Mouse (Mus musculus) gastrocnemius, postnatal 10 days (tissue): Measurements from ENCODE around the gene Sept8. TPM values are rescaled to one million over a fixed set of nuclear protein-coding genes. Genes with fewer than 3 reads are reported as not detected.

Source experiments
- DNase-seq: peaks from one replicate; pipeline ENCODE4 v3.0.0; 2021; ENCODE audit warnings: mixed read lengths
- total RNA-seq, 2 experiments: library from RNA; stranded (reverse); gene quantifications; 2 replicates each; pipeline ENCODE4 v1.2.3; 2021

Sept8 gene
- total RNA-seq, 2 experiments from 2014 or later, result 40.5 to 49.4 TPM

DNA sequence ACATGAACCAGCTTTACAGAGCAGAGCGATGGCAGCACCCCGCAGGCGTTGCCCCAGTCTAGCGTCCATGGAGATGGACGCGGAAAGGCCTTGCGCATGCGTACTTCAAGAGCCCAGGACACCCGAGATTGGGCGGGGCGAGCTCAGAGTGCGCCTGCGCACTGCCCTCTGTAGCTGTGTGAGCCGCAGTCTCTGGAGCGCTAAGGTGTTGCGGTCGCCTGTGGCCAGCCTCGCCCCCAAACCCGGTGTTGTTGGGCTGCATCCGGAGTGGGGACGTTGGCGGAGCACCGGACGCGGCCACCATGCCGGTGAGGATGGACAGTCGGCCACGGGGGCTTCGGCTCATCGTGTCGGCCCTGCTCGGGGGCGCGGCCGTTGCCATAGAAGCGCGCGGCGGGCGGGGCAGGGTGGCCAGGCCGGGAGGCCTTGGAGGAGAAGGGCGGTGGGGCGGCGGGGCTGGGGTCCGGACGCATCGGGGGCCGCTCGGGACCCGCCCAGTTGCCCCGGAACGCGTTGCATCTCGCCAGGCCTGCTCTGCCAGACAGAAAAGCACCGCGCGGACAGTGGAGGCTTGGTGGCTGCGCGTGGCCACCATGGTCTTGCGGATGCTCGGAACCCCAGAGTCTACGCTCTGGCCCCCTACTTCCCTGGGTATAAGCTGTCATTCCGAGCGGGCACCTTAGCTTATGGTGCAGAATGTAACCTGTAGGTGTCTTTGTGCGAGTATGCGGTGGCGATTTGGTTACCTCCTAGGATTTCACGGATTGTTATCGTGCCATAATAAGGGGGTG lies 48.4 kb downstream of the Sept8 start, which contains the start of gene Kif3a:
Gene Kif3a, plus strand, starts transcription at position 156 of the 791 bp plus-strand sequence.
- peak; percentile 94 for DNase-seq

DNA sequence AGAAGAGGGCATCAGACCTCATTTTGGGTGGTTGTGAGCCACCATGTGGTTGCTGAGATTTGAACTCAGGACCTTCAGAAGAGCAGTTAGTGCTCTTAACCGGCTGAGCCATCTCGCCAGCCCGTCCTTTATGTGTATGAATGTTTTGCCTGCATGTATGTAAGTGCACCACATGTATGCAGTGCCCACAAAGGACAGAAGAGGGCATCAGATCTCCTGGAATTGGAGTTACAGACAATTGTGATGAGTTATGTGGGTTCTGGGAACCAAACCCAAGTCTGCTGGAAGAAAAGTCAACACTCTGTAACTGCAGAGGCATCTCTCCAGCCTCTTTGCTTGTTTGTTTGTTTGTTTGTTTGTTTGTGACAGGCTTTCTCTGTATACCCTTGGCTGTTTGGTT lies 61.5 kb downstream of the Sept8 start:
- DNase-seq, result no peak

DNA sequence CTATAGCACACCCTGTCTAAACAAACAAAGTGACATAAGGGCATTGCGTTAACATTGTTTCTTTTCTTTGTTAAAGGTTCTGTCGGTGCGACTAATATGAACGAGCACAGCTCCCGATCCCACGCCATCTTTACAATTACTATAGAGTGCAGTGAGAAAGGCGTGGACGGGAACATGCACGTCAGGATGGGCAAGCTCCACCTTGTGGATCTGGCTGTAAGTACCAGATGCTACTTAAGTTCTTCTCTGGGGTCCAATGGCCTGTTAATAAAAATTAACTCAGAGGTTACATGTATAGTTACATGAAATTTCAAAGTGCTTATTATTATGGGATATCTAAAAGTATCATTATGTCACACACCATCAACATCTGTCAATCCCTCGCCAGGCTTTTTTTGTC lies 64.1 kb downstream of the Sept8 start:
- DNase-seq, result no peak

DNA sequence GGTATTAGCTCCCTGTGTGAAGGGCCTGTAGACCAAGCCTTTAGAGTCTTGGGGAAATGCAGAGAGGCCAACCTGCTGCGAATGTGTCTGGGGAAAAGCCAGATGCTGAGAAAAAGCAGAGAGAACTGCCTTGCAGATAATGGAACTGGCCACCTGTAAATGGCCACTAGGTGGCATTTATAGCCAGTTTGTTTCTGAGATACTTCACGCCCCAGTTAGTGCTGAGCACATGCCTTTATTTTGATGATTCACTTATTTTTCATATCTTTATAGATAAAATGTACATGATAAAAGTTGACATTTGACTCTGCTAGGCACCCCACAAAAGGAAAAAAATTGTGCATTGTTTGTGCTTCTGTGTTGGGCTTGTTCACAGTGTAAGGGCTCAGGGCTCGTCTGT lies 65.8 kb downstream of the Sept8 start:
- DNase-seq, result no peak

DNA sequence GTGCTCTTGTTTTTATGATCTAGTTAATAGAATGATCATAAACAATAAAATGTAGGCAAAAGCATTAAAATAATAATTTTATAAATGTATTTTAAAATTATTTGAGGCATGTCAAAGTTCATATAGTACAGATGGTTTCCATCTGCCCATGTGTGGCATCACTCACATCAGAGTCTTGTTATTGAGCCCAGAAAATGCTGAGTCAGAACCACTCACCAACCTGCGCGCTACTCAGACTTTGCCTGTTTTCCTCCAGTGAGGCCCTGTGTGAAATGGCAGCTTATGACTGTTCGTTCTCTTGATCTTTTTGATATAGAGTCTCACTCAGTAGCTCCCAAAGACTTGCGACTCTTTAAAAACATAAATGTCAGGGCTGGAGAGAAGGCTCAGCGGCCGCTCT lies 66.5 kb downstream of the Sept8 start:
- no peak for DNase-seq

DNA sequence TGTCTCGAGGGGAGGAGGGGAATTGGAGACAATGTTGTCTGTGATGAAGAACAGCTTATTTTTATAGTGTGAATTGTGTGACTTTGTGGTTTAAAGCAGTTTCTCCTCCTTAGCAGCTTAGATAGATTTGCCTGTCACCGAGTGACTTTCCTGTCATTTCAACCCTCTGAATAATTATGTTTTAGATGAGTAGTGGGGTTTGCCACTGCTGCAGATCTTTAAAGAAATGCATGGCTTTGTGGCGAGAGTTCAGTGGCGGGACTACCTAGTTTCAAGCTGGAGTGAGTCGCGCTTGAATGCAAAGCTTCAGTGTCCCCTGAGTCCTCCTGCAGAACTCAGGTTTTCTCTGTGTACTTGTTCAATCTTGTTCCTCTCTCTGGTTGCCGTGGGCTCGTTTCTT lies 69.2 kb downstream of the Sept8 start:
- no peak for DNase-seq

DNA sequence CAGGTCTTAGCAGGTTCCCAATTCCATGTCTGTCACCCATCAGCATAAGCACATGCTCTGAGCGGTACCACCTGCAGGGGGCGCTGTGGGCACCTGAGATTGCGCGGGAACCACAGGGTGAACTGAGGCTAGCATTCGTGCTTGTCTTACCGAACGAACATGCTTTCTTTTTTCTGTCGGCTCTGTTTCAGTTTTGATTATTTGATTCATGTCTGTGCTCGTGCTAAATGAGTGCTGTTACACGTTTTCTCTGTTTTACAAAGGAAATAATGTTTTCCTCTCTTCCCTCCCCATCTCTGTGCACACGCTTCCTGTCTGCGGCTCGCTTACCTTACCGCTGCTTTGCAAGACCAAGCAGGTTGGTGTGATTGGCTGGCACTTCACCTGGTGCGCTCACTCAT lies 71.3 kb downstream of the Sept8 start:
- DNase-seq, result peak; percentile 40

DNA sequence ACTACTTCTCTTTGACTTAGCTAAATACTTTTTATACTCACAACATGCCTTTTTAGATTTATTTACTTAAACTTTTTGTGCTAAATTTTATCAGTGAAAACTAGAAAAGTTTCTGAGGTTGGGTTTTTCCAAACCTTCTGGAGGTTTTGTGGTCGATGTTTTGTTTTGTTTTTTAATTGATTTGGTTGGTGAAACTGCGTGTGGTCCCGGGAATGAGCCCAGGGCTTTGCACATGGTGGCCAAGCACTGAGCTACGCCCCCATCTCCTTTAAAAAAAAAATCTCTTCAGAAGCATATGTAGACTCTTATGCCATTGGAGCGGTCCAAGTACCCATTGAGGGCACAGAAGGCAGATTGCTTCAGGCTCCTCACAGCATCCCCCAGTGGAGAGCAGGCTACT lies 72.1 kb downstream of the Sept8 start:
- DNase-seq, result no peak

Other genes with a start within 250 kb of the Sept8 start
- 100 to 1,000 TPM; 115 to 122 TPM for gene Hspa4, start 218.8 kb upstream of the Sept8 start, total RNA-seq
- gene Zcchc10, start 194.6 kb upstream of the Sept8 start, total RNA-seq, result 1 to 10 TPM; 9.4 to 10.0 TPM
- 100 to 1,000 TPM; 114 to 129 TPM for gene Aff4, start 168.4 kb upstream of the Sept8 start, total RNA-seq
- not detected for gene Leap2, start 96.1 kb upstream of the Sept8 start, total RNA-seq
- gene Uqcrq, start 88.4 kb upstream of the Sept8 start, total RNA-seq, result 100 to 1,000 TPM; 882 to 991 TPM
- under 1 TPM; 0.81 to 0.87 TPM for gene Gdf9, start 88.2 kb upstream of the Sept8 start, total RNA-seq
- gene Gm10447, start 62.1 kb upstream of the Sept8 start, total RNA-seq, result not detected
- under 1 TPM; 0.45 to 0.54 TPM for gene Shroom1, start 62.1 kb upstream of the Sept8 start, total RNA-seq
- gene Gm9837, start 48.8 kb upstream of the Sept8 start, total RNA-seq, result not detected
- gene Gm9945, start 39.1 kb upstream of the Sept8 start, total RNA-seq, result not detected
- gene Sowaha, start 39.0 kb upstream of the Sept8 start, total RNA-seq, result under 1 TPM; 0.23 to 0.27 TPM
- 10 to 100 TPM in 1 of 2 experiments, 1 to 10 TPM in 1; 9.4 to 11.1 TPM for gene Kif3a, start 48.1 kb downstream of the Sept8 start, total RNA-seq
- gene Il4, start 99.4 kb downstream of the Sept8 start, total RNA-seq, result not detected
- not detected for gene Il13, start 115.4 kb downstream of the Sept8 start, total RNA-seq
- gene Rad50, start 188.1 kb downstream of the Sept8 start, total RNA-seq, result 10 to 100 TPM in 1 of 2 experiments, 1 to 10 TPM in 1; 7.9 to 10.1 TPM
- gene Il5, start 201.5 kb downstream of the Sept8 start, total RNA-seq, result not detected